Mouse (Mus musculus) neural tube, embryonic 14.5 days (tissue): Measurements from ENCODE around the gene Psmb10. TPM values are rescaled to one million over a fixed set of nuclear protein-coding genes. Genes with fewer than 3 reads are reported as not detected.

Experiments
- ATAC-seq: fragments of 200-750 bp; cut with Nextera tagmentation; 2 replicates; pipeline ENCODE4 v1.8.0; 2017; ENCODE audit warnings: low read depth, mild to moderate bottlenecking, moderate TSS enrichment, moderate library complexity
- H3K27ac ChIP-seq: fragments of 300-500 bp; sonication (generic); 2 replicates; pipeline ENCODE4 v1.5.1; 2014; ENCODE audit warnings: low read depth, mild to moderate bottlenecking, control low read depth, low read length, moderate library complexity, mixed read lengths
- H3K27me3 ChIP-seq: fragments of 300-500 bp; sonication (generic); 2 replicates; pipeline ENCODE4 v1.6.1; 2014; ENCODE audit warnings: low read length; ENCODE audit not compliant: control insufficient read depth, insufficient read depth
- H3K36me3 ChIP-seq: fragments of 300-500 bp; sonication (generic); 2 replicates; pipeline ENCODE4 v1.6.1; 2014; ENCODE audit warnings: low read length, mixed read lengths; ENCODE audit not compliant: control insufficient read depth, insufficient read depth
- H3K4me1 ChIP-seq: fragments of 300-500 bp; sonication (generic); 2 replicates; pipeline ENCODE4 v1.6.1; 2014; ENCODE audit warnings: low read length; ENCODE audit not compliant: control insufficient read depth, insufficient read depth
- H3K4me2 ChIP-seq: fragments of 300-500 bp; sonication (generic); 2 replicates; pipeline ENCODE4 v1.6.1; 2014; ENCODE audit warnings: mild to moderate bottlenecking, low read depth, low read length, control low read depth
- H3K4me3 ChIP-seq: fragments of 300-500 bp; sonication (generic); 2 replicates; pipeline ENCODE4 v1.5.1; 2014; ENCODE audit warnings: low read depth, low read length, control low read depth, mixed read lengths
- H3K9ac ChIP-seq: fragments of 300-500 bp; sonication (generic); replicated peaks from 2 replicates; pipeline ENCODE4 v1.6.1; 2014; ENCODE audit warnings: low read depth, mild to moderate bottlenecking, control low read depth, low read length, mixed read lengths
- H3K9me3 ChIP-seq: fragments of 300-500 bp; sonication (generic); 2 replicates; pipeline ENCODE4 v1.6.1; 2016; ENCODE audit warnings: low read length; ENCODE audit not compliant: control insufficient read depth
- WGBS: fragments of 180-500 bp; shearing (Covaris S2); extraction: QIAGEN DNeasy Blood & Tissue Kit; methylation state at CpG from one replicate; pipeline ENCODE4 v1.1.7; 2014; 5-methylcytosine and 5-hydroxymethylcytosine counted together
- polyA plus RNA-seq: library from polyadenylated mRNA; unstranded; fragments of >200 nt; fragmentation: Nextera tagmentation; extraction: Ambion mirVana; gene quantifications from 2 replicates; pipeline ENCODE4 v1.2.1, GENCODE M21; 2014

The Psmb10 gene
- polyA plus RNA-seq, 1 experiment from 2014 or later, result 76.8 TPM

DNA sequence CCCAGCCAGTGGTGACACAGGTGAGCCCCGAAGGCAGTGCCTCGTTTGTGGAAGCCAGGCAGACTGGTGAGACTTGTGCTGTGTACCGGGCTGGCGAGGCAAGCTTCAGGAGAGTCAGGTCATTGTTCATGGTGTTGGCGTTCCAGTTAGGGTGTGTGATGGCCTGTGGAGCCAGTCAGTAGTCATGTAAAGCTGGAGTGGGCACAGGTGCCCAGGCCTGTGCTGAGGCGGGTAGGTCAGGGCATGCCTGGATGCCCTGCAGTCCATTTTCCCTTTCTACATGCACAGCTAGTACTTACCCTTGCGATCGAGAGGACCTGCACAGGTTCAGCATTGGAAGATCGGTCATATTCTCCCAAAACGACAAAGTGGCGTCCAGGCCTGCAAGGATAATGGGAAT, 5.7 kb downstream of the Psmb10 start:
- WGBS, result 89% methylated on average over 11 of the region's 11 CpGs

GRCm38 (mm10) chr8:105931271-105931670, 7.0 kb downstream of the Psmb10 start:
- no peak overlapping the region for H3K27ac ChIP-seq
- H3K36me3 ChIP-seq, result 0 out of 2 replicates have a peak, but pooled peaks cover 3% of the 10 kb centered on the region
- H3K4me3 ChIP-seq, result no peak overlapping the region
- no peak for ATAC-seq
- H3K9me3 ChIP-seq, result no peaks in the 10 kb centered on the region
- H3K4me2 ChIP-seq, result no peak overlapping the region
- H3K27me3 ChIP-seq, result no peaks in the 10 kb centered on the region
- no peak overlapping the region for H3K9ac ChIP-seq
- 94% methylated on average over 3 of the region's 3 CpGs for WGBS
- H3K4me1 ChIP-seq, result 0 out of 2 replicates have a peak, but pooled peaks cover 2% of the 10 kb centered on the region

More for the DNA sequence above, 5.7 kb downstream of the Psmb10 start:
- ATAC-seq, result no peak
- H3K36me3 ChIP-seq, result 0 out of 2 replicates have a peak, but pooled peaks cover 3% of the 10 kb centered on the region
- H3K4me1 ChIP-seq, result 0 out of 2 replicates have a peak, but pooled peaks cover 5% of the 10 kb centered on the region
- H3K4me2 ChIP-seq, result no peak overlapping the region
- H3K27me3 ChIP-seq, result no peaks in the 10 kb centered on the region
- H3K9ac ChIP-seq, result no peak overlapping the region
- H3K9me3 ChIP-seq, result no peaks in the 10 kb centered on the region
- H3K27ac ChIP-seq, result no peak overlapping the region
- no peak overlapping the region for H3K4me3 ChIP-seq

DNA sequence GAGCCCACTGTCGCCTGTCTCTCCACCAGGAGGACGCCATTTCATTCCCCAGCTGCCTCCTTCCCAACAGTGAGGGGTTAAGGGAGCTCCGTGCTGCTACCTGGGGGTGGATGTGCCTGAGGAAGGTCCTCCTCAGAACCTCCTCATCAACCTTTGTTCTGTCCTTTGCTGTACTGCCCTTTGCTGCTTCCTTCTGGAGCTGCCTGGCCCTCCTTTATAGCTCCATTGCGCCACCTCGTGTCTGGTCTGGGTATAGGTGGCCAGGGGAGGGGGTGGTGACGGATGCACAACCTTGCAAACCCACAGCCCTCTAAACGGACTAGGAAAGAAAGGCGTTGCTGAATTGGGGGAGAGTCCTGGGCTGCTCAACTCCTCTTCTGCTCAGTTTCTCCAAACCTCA, 7.6 kb downstream of the Psmb10 start:
- WGBS, result 20% methylated on average over 8 of the region's 8 CpGs

GRCm38 (mm10) chr8:105925123-105925522, 13.1 kb downstream of the Psmb10 start:
- Histone ChIP-seq H3K4me1 (no peaks in the 10 kb centered on the region), H3K4me2 (no peak overlapping the region), H3K36me3 (no peaks in the 10 kb centered on the region), H3K4me3 (no peak overlapping the region), H3K9me3 (no peaks in the 10 kb centered on the region), H3K9ac (no peak overlapping the region), H3K27ac (no peak overlapping the region), H3K27me3 (no peaks in the 10 kb centered on the region)
- no peak for ATAC-seq
- 77% methylated on average over 3 of the region's 3 CpGs for WGBS

More for the DNA sequence above, 7.6 kb downstream of the Psmb10 start:
- Histone ChIP-seq H3K9ac (no peak overlapping the region), H3K9me3 (no peaks in the 10 kb centered on the region), H3K4me2 (no peak overlapping the region), H3K27me3 (no peaks in the 10 kb centered on the region), H3K27ac (peak overlapping the region; percentile 41; the same call in 1 of the 2 replicates), H3K4me3 (no peak overlapping the region), H3K4me1 (no peaks in the 10 kb centered on the region), H3K36me3 (0 out of 2 replicates have a peak, but pooled peaks cover 3% of the 10 kb centered on the region)
- peak; percentile 68 for ATAC-seq

DNA sequence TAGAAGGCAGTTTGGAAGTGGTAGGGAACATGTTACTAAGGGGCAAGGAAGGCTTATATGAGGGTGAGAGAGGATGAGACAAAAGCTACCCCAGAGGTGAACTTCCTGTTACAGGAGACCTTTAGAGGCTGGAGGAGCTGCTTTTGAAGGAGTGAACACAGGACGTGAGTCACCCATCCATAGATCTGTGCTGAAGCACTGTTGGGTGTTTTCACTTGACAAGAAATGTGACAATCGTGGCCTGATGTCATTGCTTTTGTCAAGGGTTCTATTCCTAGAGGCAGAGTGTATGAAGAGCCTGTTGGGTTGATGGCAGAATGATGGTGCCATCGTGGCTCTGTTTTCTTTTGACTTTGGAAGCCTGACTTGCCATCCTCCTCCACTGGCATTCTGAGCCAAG, 18.9 kb downstream of the Psmb10 start:
- no peak overlapping the region for H3K27ac ChIP-seq
- no peak overlapping the region for H3K4me3 ChIP-seq
- no peaks in the 10 kb centered on the region for H3K27me3 ChIP-seq
- 91% methylated on average over 3 of the region's 3 CpGs for WGBS
- no peak overlapping the region for H3K4me2 ChIP-seq
- H3K4me1 ChIP-seq, result no peaks in the 10 kb centered on the region
- 0 out of 2 replicates have a peak, but pooled peaks cover 7% of the 10 kb centered on the region for H3K36me3 ChIP-seq
- H3K9ac ChIP-seq, result no peak overlapping the region
- H3K9me3 ChIP-seq, result no peaks in the 10 kb centered on the region
- no peak for ATAC-seq

DNA sequence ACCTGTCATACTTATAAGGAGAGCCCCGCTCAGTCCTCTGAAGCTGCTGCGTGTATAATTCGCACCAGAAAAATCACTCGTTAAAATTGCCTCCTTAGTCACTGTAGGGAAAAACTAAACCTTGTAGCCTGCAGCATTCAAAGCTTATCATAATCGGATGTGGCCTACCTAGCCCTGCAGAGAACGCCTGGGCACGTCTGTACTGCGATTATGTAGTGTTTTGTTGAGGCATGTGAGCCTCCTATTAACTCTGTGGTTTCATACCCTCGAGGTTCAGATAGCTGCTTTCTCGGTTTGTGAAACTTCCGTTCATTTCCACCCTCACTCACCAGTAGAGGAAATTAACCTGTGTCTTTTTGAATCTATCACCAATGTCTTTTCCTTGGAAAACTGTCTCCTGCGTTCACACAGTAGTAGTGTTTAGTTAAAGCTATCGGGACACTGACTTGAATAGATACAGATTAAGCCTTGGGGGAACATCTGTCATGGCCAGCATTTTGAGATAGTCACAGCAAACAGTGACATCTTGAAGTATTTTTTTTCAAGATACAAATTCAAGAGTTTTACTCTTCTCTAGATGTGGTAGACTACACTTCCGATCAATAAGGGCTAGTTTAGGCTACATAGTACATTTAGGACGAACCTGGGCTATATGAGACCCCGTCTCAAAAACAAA, 37.2 kb downstream of the Psmb10 start:
- Histone ChIP-seq H3K27ac (peak overlapping the region; percentile 90; the same call in 1 of the 2 replicates), H3K9me3 (no peaks in the 10 kb centered on the region), H3K9ac (peak overlapping the region; percentile 98), H3K36me3 (no peaks in the 10 kb centered on the region), H3K4me3 (peak overlapping the region; percentile 88), H3K4me1 (peaks cover 6% of the 10 kb centered on the region), H3K27me3 (no peaks in the 10 kb centered on the region), H3K4me2 (peak overlapping the region; percentile 90)
- peak; percentile 4; the same call in 1 of the 2 replicates for ATAC-seq
- 39% methylated on average over 16 of the region's 16 CpGs for WGBS

DNA sequence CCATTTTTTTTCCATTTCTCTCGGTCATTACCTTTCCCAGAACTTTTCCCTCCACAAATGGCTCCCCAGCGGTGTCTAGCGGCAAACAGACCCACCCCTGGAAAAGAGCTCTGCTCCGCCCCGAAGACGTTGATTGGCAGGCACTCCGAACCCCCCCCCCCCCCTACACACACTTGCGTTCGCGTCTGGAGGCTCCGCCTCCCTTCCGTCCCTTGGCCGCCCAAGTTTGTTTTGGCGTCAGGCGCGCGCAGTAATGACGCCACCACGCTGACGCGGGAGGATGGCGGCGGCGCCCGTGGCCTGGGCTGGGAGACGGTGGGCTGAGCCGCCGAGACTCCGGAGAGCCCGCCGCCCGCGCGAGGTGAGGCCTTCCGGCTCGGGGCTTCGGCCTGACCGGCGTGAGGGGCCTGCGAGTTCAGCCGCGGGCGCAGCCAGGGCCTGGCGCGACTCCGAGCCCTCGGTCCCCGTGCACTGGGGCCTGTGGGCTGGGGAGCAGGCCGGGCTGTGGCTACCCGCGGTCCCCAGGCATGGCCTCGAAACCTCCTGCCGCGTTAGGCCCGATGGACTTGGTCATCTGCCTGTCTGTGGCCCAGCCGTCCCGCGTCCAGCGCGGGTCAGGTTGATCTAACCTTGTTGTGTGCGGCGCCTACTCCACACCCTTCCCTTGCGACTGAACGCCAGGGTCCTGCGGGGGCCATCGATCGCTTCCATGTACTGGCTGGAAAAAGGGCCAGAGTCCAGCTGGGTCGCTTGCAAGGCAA, 37.9 kb downstream of the Psmb10 start, which contains the start of gene Pskh1:
Gene Pskh1, plus strand, starts transcription at position 262 of the 761 bp plus-strand sequence.
- Histone ChIP-seq H3K4me3 (peak within 1 kb of the TSS; percentile 88), H3K9ac (peak within 1 kb of the TSS; percentile 98), H3K4me2 (peak within 1 kb of the TSS; percentile 90), H3K36me3 (no peaks in the 10 kb centered on the region), H3K27ac (peak within 1 kb of the TSS; percentile 90), H3K27me3 (no peaks in the 10 kb centered on the region), H3K4me1 (peaks cover 6% of the 10 kb centered on the region), H3K9me3 (no peaks in the 10 kb centered on the region)
- ATAC-seq, result peak; percentile 94
- under 1% methylated on average over 61 of the region's 68 CpGs for WGBS

- WGBS, result 81% methylated on average over 9 of the region's 9 CpGs
- H3K4me1 ChIP-seq, result peaks cover 6% of the 10 kb centered on the region
- H3K9ac ChIP-seq, result no peak overlapping the region
- no peak overlapping the region for H3K4me3 ChIP-seq
- no peaks in the 10 kb centered on the region for H3K9me3 ChIP-seq
- H3K36me3 ChIP-seq, result no peaks in the 10 kb centered on the region
- H3K27me3 ChIP-seq, result no peaks in the 10 kb centered on the region
- H3K4me2 ChIP-seq, result no peak overlapping the region
- no peak for ATAC-seq
- no peak overlapping the region for H3K27ac ChIP-seq
Observed at GRCm38 (mm10) chr8:105897801-105898480, 40.3 kb downstream of the Psmb10 start.
